Mouse (Mus musculus): ENCODE data around the gene Lrrtm4.

- TF ChIP-seq POLR2A (IDR thresholded peaks at IDR 0.05; ENCODE audit: insufficient read length, low read depth) (no peak), CEBPB (IDR thresholded peaks at IDR 0.05; ENCODE audit: insufficient read depth, poor library complexity, severe bottlenecking) (no peak), USF1 (IDR thresholded peaks at IDR 0.05; ENCODE audit: low read depth) (no peak)
Measured at GRCm38 (mm10) chr6:80264584-80264983, 245.9 kb downstream of the Lrrtm4 start.
